Mouse (Mus musculus): ENCODE measurements around the gene Rnf150. TPM values are rescaled to one million over a fixed set of nuclear protein-coding genes. Genes with fewer than 3 reads are reported as not detected.

Rnf150 gene
- polyA plus RNA-seq, 1 experiment from 2014 or later = 2.8 TPM

DNA sequence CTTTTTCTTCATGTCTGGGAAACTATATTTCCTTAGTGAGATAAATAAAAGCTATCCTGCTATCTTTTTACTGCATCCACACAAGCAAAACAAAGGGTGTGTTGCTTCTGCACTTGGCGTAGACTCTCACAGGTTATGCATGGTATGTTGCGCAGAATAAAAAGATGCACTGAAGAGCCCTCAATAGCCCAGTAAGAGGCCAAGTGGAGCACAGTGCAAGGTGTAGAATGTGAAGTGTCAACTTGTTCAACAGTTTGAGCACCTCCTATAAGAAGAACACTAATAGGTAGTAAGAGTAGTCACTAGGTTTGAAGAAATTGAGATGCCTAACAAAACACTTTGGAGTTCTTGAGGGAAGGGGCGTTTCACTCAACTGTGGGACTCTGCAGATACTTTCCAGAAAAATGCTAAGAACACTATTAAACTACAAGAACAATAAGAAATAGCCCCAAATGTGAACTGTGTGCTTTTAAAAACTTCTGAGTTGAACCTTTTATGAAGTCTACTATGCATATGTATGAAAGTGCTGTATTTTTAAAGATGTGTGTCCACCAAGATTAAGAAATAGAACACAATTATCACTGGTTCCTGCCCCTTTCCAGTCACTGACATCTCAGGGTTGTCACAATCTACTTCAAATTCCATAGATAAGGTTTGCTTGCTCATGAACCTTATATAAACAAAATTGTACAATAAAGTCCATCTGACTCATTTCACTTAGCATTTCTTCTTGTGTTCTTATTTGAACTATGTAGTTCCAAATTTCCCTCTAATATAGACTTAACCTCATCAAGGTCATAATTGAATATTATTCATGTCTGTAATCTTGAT is 34.7 kb downstream of the Rnf150 start:
- Histone ChIP-seq H3K9ac (replicated peaks; ENCODE audit: low read depth, low read length) (no peak overlapping the region), H3K4me2 (replicated peaks; ENCODE audit: low read depth, low read length) (no peak overlapping the region), H3K4me3 (ENCODE audit: low read depth, low read length) (no peak overlapping the region), H3K27me3 (ENCODE audit: control insufficient read depth, insufficient read depth, low read length) (no peaks in the 10 kb centered on the region), H3K9me3 (ENCODE audit: control insufficient read depth, low read depth, low read length) (no peaks in the 10 kb centered on the region), H3K36me3 (ENCODE audit: control insufficient read depth, insufficient read depth, low read length) (no peaks in the 10 kb centered on the region), H3K4me1 (ENCODE audit: control insufficient read depth, insufficient read depth, low read length) (no peaks in the 10 kb centered on the region), H3K27ac (ENCODE audit: low read length) (no peak overlapping the region)
- WGBS = 91% methylated on average over 3 of the region's 3 CpGs
- no peak for ATAC-seq (ENCODE audit: insufficient number of reproducible peaks, insufficient read depth, low FRiP score, low read depth)

DNA sequence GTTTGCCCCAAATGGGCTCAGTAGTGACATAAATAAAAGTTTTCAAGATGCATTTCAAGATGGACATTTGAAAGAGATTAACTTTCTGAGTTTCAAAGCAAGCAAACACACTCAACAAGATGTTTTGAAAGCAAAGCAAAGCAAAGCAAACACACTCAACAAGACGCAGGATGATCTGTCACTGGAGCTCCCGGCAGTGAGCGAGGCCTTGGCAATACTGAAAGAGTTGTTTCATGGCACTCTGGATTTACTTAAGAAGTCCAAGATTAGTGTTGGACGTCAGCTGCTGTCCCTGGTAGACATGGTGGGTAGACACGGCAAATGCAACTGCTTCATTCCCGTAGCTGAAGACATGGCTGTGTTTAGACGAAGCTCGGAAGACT is 35.3 kb downstream of the Rnf150 start:
- no peak for ATAC-seq (ENCODE audit: insufficient number of reproducible peaks, insufficient read depth, low FRiP score, low read depth)
- no peaks in the 10 kb centered on the region for H3K4me1 ChIP-seq (ENCODE audit: control insufficient read depth, insufficient read depth, low read length)
- H3K9me3 ChIP-seq (ENCODE audit: control insufficient read depth, low read depth, low read length) = no peaks in the 10 kb centered on the region
- H3K27me3 ChIP-seq (ENCODE audit: control insufficient read depth, insufficient read depth, low read length) = no peaks in the 10 kb centered on the region
- H3K9ac ChIP-seq (replicated peaks; ENCODE audit: low read depth, low read length) = no peak overlapping the region
- no peak overlapping the region for H3K4me2 ChIP-seq (replicated peaks; ENCODE audit: low read depth, low read length)
- H3K36me3 ChIP-seq (ENCODE audit: control insufficient read depth, insufficient read depth, low read length) = no peaks in the 10 kb centered on the region
- no peak overlapping the region for H3K4me3 ChIP-seq (ENCODE audit: low read depth, low read length)
- H3K27ac ChIP-seq (ENCODE audit: low read length) = no peak overlapping the region
- WGBS = 67% methylated on average over 8 of the region's 8 CpGs

DNA sequence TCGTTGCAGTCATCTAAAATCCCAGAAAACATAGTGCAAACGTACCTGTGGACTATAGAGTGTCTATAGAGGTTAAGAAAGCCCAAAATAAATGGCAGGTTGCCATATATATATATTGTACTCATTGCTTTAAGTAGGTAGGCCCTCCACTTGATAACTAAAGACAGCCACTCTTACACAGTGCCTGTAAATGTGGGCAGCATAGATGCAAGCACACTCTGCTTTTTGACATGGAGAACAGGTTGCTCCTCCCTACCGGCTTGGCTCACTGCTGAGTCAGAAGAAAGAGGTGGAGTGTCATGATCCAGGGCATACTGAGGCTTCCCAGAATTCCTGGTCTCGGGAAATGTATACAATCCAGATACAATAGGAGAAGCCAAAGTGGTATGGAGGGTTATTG is 37.8 kb downstream of the Rnf150 start:
- Histone ChIP-seq H3K27me3 (ENCODE audit: control insufficient read depth, insufficient read depth, low read length) (no peaks in the 10 kb centered on the region), H3K9me3 (ENCODE audit: control insufficient read depth, low read depth, low read length) (no peaks in the 10 kb centered on the region), H3K4me2 (replicated peaks; ENCODE audit: low read depth, low read length) (no peak overlapping the region), H3K9ac (replicated peaks; ENCODE audit: low read depth, low read length) (no peak overlapping the region), H3K4me3 (ENCODE audit: low read depth, low read length) (no peak overlapping the region), H3K36me3 (ENCODE audit: control insufficient read depth, insufficient read depth, low read length) (no peaks in the 10 kb centered on the region), H3K4me1 (ENCODE audit: control insufficient read depth, insufficient read depth, low read length) (no peaks in the 10 kb centered on the region), H3K27ac (ENCODE audit: low read length) (no peak overlapping the region)
- WGBS = 76% methylated on average over 4 of the region's 4 CpGs
- no peak for ATAC-seq (ENCODE audit: insufficient number of reproducible peaks, insufficient read depth, low FRiP score, low read depth)

DNA sequence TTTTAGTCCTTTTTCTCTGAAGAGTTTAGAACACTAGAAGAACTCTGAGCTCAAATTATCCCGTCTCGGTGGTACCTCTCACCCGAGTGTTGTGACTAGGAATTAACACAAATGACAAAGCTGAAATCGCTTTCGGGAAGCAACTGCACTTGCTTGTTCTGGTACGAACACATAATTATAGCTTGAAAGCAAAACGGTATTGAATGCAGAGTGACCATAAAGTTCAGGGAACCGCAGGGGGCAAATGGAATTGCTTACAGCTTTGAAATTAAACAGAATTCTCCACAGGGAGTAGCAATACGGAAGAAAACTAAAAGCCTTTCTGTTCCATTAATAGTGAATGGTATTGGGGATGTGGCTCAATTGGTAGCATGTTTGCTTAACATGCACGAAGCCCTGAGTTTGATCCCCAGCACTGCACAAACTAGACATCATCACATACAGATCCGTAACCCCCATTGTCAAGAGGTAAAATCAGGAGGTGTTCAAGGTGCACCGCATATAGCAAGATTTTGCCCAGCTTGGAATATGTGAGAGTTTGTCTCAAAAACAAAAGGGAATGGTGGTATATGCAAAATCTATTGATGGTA is 38.5 kb downstream of the Rnf150 start:
- WGBS = 90% methylated on average over 12 of the region's 12 CpGs
- no peaks in the 10 kb centered on the region for H3K27me3 ChIP-seq (ENCODE audit: control insufficient read depth, insufficient read depth, low read length)
- no peaks in the 10 kb centered on the region for H3K36me3 ChIP-seq (ENCODE audit: control insufficient read depth, insufficient read depth, low read length)
- H3K4me1 ChIP-seq (ENCODE audit: control insufficient read depth, insufficient read depth, low read length) = no peaks in the 10 kb centered on the region
- H3K4me2 ChIP-seq (replicated peaks; ENCODE audit: low read depth, low read length) = no peak overlapping the region
- H3K27ac ChIP-seq (ENCODE audit: low read length) = no peak overlapping the region
- H3K9me3 ChIP-seq (ENCODE audit: control insufficient read depth, low read depth, low read length) = no peaks in the 10 kb centered on the region
- no peak overlapping the region for H3K4me3 ChIP-seq (ENCODE audit: low read depth, low read length)
- no peak overlapping the region for H3K9ac ChIP-seq (replicated peaks; ENCODE audit: low read depth, low read length)
- no peak for ATAC-seq (ENCODE audit: insufficient number of reproducible peaks, insufficient read depth, low FRiP score, low read depth)

DNA sequence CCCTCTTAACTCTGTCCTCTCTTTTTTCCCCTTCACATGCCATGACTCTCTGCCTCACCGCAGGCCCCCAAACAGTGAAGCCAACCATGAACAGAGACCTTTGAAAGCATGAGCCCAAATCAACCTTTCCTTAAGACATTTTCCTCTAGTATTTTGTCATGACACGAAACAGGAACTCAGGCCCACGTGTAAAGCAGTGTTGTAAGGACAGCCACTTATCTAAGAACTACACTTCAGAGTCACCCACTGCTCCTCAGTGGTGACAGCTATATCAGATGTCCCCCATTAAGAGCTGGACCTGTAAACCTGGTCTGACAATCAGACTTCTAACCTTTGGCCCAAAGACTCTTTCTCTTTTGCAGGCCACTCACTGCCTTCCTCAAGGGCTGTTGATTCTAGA is 40.3 kb downstream of the Rnf150 start:
- no peak for ATAC-seq (ENCODE audit: insufficient number of reproducible peaks, insufficient read depth, low FRiP score, low read depth)
- H3K27ac ChIP-seq (ENCODE audit: low read length) = no peak overlapping the region
- no peaks in the 10 kb centered on the region for H3K36me3 ChIP-seq (ENCODE audit: control insufficient read depth, insufficient read depth, low read length)
- H3K4me2 ChIP-seq (replicated peaks; ENCODE audit: low read depth, low read length) = no peak overlapping the region
- H3K9ac ChIP-seq (replicated peaks; ENCODE audit: low read depth, low read length) = no peak overlapping the region
- H3K27me3 ChIP-seq (ENCODE audit: control insufficient read depth, insufficient read depth, low read length) = no peaks in the 10 kb centered on the region
- no peak overlapping the region for H3K4me3 ChIP-seq (ENCODE audit: low read depth, low read length)
- no peaks in the 10 kb centered on the region for H3K4me1 ChIP-seq (ENCODE audit: control insufficient read depth, insufficient read depth, low read length)
- H3K9me3 ChIP-seq (ENCODE audit: control insufficient read depth, low read depth, low read length) = no peaks in the 10 kb centered on the region
- WGBS = 58% methylated on average over 3 of the region's 3 CpGs

DNA sequence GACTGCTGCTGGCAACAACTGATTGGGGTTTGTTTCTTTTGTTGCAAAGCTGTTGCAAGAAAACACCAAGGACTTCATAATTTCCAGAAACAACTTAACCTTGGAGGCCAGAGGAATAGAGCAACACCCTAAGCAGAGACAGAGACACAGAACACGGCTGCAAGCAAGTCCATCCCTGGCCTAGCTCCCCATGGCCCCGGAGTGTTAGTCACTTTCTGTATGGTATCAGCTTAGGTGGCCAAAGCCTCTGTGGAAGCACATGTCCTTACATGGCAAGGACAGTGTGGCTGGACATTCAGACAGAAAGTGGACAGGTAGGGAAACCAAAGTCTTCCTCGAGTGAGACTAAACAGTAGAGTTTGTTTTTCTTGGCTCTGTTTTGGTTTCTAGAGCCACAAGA is 44.1 kb downstream of the Rnf150 start:
- Histone ChIP-seq H3K9ac (replicated peaks; ENCODE audit: low read depth, low read length) (no peak overlapping the region), H3K27me3 (ENCODE audit: control insufficient read depth, insufficient read depth, low read length) (no peaks in the 10 kb centered on the region), H3K4me2 (replicated peaks; ENCODE audit: low read depth, low read length) (no peak overlapping the region), H3K9me3 (ENCODE audit: control insufficient read depth, low read depth, low read length) (no peaks in the 10 kb centered on the region), H3K27ac (ENCODE audit: low read length) (no peak overlapping the region), H3K4me1 (ENCODE audit: control insufficient read depth, insufficient read depth, low read length) (no peaks in the 10 kb centered on the region), H3K4me3 (ENCODE audit: low read depth, low read length) (no peak overlapping the region), H3K36me3 (ENCODE audit: control insufficient read depth, insufficient read depth, low read length) (no peaks in the 10 kb centered on the region)
- 74% methylated on average over 3 of the region's 3 CpGs for WGBS
- ATAC-seq (ENCODE audit: insufficient number of reproducible peaks, insufficient read depth, low FRiP score, low read depth) = no peak

DNA sequence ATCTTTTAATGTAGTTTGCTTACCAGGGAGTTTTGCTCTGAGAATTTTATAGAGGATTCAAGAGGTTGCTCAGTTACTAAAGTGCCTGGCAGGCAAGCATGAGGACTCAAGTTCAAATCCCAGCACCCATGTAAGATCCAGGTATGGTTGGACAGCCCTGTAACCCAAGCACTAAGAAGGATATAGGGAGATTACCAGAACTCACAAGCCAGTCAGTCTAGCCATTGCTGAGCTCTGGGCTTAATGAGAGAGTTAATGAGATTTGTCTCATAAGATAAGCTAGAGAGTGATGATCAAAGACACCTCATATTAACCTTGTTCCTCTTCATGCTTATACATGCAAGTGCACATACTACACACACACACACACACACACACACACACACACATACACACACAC is 48.3 kb downstream of the Rnf150 start:
- ATAC-seq (ENCODE audit: insufficient number of reproducible peaks, insufficient read depth, low FRiP score, low read depth) = no peak
- Histone ChIP-seq H3K27me3 (ENCODE audit: control insufficient read depth, insufficient read depth, low read length) (no peaks in the 10 kb centered on the region), H3K27ac (ENCODE audit: low read length) (no peak overlapping the region), H3K4me1 (ENCODE audit: control insufficient read depth, insufficient read depth, low read length) (no peaks in the 10 kb centered on the region), H3K4me2 (replicated peaks; ENCODE audit: low read depth, low read length) (no peak overlapping the region), H3K9ac (replicated peaks; ENCODE audit: low read depth, low read length) (no peak overlapping the region), H3K4me3 (ENCODE audit: low read depth, low read length) (no peak overlapping the region), H3K9me3 (ENCODE audit: control insufficient read depth, low read depth, low read length) (no peaks in the 10 kb centered on the region), H3K36me3 (ENCODE audit: control insufficient read depth, insufficient read depth, low read length) (no peaks in the 10 kb centered on the region)

DNA sequence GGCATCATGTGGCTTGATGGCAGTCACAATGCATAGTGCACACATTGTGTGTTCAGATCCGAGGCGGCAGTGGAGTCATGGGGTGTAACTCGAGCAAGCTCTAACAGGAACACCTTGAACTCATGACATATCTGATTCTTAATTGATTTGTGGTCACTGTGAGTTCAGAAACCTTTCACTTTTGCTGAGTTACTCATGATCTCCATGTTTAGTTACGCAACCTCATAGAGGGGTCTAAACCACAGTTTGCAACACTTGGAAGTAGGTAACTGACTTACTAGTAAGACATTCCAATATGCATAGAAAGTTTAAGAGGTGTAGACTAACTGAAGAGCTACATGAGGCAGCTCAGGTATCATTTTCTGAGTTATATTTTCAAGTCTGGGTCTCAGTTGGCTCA is 49.1 kb downstream of the Rnf150 start:
- Histone ChIP-seq H3K9me3 (ENCODE audit: control insufficient read depth, low read depth, low read length) (no peaks in the 10 kb centered on the region), H3K27me3 (ENCODE audit: control insufficient read depth, insufficient read depth, low read length) (no peaks in the 10 kb centered on the region), H3K27ac (ENCODE audit: low read length) (no peak overlapping the region), H3K4me2 (replicated peaks; ENCODE audit: low read depth, low read length) (no peak overlapping the region), H3K4me3 (ENCODE audit: low read depth, low read length) (no peak overlapping the region), H3K36me3 (ENCODE audit: control insufficient read depth, insufficient read depth, low read length) (no peaks in the 10 kb centered on the region), H3K9ac (replicated peaks; ENCODE audit: low read depth, low read length) (no peak overlapping the region), H3K4me1 (ENCODE audit: control insufficient read depth, insufficient read depth, low read length) (no peaks in the 10 kb centered on the region)
- 76% methylated on average over 4 of the region's 4 CpGs for WGBS
- no peak for ATAC-seq (ENCODE audit: insufficient number of reproducible peaks, insufficient read depth, low FRiP score, low read depth)

DNA sequence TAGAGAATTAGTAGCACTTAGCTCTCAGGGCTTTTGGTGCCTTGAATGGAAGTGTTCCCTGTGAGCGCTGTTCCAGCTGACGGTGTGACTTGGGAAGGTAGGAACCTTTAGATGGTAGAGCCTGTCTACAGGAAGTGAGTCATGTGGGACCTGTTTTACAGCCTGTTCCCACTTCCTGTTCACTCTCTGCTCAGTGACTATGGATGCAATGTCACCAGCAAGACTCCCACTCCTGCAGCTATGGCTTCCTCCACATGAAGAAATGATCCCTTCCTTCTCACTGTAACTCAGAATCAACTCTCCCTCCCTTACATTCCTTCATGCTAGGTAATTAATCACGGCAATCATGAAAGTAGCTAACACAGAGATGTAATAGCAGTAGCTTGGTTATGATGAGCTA is 51.4 kb downstream of the Rnf150 start:
- no peak overlapping the region for H3K27ac ChIP-seq (ENCODE audit: low read length)
- H3K4me3 ChIP-seq (ENCODE audit: low read depth, low read length) = no peak overlapping the region
- H3K4me1 ChIP-seq (ENCODE audit: control insufficient read depth, insufficient read depth, low read length) = no peaks in the 10 kb centered on the region
- no peaks in the 10 kb centered on the region for H3K36me3 ChIP-seq (ENCODE audit: control insufficient read depth, insufficient read depth, low read length)
- WGBS = 88% methylated on average over 3 of the region's 3 CpGs
- ATAC-seq (ENCODE audit: insufficient number of reproducible peaks, insufficient read depth, low FRiP score, low read depth) = no peak
- H3K4me2 ChIP-seq (replicated peaks; ENCODE audit: low read depth, low read length) = no peak overlapping the region
- no peaks in the 10 kb centered on the region for H3K9me3 ChIP-seq (ENCODE audit: control insufficient read depth, low read depth, low read length)
- no peaks in the 10 kb centered on the region for H3K27me3 ChIP-seq (ENCODE audit: control insufficient read depth, insufficient read depth, low read length)
- no peak overlapping the region for H3K9ac ChIP-seq (replicated peaks; ENCODE audit: low read depth, low read length)
